Mouse (Mus musculus) megakaryocyte, embryonic 14.5 days (primary cell): ENCODE results near the gene Kif26b.

ENCODE experiments used
- FLI1 ChIP-seq: IDR thresholded peaks from 2 replicates; pipeline ENCODE4 v1.6.1; 2012; ENCODE audit warnings: low read length, inconsistent platforms, mixed read lengths
- GATA1 ChIP-seq: IDR thresholded peaks from 3 replicates; pipeline ENCODE4 v1.6.1; 2012; ENCODE audit warnings: mixed read lengths, low read length, inconsistent platforms, borderline replicate concordance

DNA sequence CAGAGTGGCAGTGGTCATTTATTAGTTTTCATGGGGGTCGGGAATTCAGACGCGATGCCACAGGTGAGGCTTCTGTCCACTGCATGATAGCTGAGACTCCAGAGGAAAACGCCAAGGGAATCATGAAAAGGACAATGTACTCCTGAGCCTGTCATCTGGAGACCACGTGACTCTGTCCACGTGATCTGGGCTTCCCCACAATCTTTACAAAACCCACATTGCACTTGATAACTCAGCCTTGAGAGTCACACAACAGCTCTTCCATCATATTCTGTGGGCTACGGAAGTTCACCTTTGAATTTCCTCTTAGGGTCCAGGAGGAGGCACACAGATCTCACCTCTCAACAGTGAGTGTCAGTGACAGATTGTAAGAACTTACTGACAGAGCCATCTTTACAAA lies 290.1 kb downstream of the Kif26b start:
- TF ChIP-seq GATA1 = no peak
- no peak for TF ChIP-seq FLI1
